Mouse (Mus musculus) G1E (cell line): ENCODE data around the gene Khdc4.

ENCODE experiments used
- CTCF ChIP-seq: IDR thresholded peaks from 2 replicates; pipeline ENCODE4 v1.5.1; 2012; ENCODE audit warnings: low read depth, low read length, inconsistent platforms, mixed read lengths
- GATA1 ChIP-seq: IDR thresholded peaks from 2 replicates; pipeline ENCODE4 v1.6.1; 2012; ENCODE audit warnings: borderline replicate concordance, low read length, inconsistent platforms, mixed read lengths

DNA sequence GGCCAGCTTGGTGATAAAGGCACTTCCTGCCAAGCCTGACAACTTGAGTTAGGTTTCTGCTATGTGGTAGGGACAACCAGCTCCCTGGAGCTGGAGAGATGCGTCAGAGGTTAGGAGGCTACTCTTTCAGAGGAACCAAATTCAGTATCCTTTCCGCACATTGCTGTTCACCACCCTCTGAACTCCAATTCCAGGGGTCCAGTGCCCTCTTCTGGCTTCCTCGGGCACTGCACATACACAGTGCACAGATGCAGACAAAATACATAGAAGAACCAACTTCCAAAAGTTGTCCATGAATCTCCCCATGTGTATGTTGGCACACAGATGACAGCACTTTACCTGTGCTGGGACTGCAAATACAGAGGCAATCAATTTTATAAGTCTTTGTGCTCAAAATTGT, 53.0 kb downstream of the Khdc4 start:
- TF ChIP-seq CTCF (peak; percentile 83), GATA1 (no peak)
